Mouse (Mus musculus) midbrain, embryonic 14.5 days (tissue): ENCODE results near the gene Acss1. TPM values are rescaled to one million over a fixed set of nuclear protein-coding genes. Genes with fewer than 3 reads are reported as not detected.

Experiments
- ATAC-seq: fragments of 200-750 bp; cut with Nextera tagmentation; 2 replicates; pipeline ENCODE4 v1.8.0; 2017; ENCODE audit warnings: moderate number of reproducible peaks, moderate library complexity; ENCODE audit not compliant: low FRiP score, low TSS enrichment
- DNase-seq: peaks from one replicate; pipeline ENCODE4 v3.0.0-alpha.2; 2015
- H3K27ac ChIP-seq: fragments of 300-500 bp; sonication (generic); replicated peaks from 2 replicates; pipeline ENCODE4 v1.5.1; 2014; ENCODE audit warnings: mild to moderate bottlenecking, low read depth, low read length, moderate library complexity
- H3K27me3 ChIP-seq: fragments of 300-500 bp; sonication (generic); 2 replicates; pipeline ENCODE4 v1.6.1; 2014; ENCODE audit warnings: low read length, control low read depth, mixed read lengths; ENCODE audit not compliant: control insufficient read depth, insufficient read depth
- H3K36me3 ChIP-seq: fragments of 300-500 bp; sonication (generic); 2 replicates; pipeline ENCODE4 v1.6.1; 2014; ENCODE audit warnings: low read length, control low read depth; ENCODE audit not compliant: control insufficient read depth, insufficient read depth
- H3K4me1 ChIP-seq: fragments of 300-500 bp; sonication (generic); 2 replicates; pipeline ENCODE4 v1.6.1; 2014; ENCODE audit warnings: mild to moderate bottlenecking, antibody characterized with exemption, low read length, control low read depth; ENCODE audit not compliant: control insufficient read depth, insufficient read depth
- H3K4me2 ChIP-seq: fragments of 300-500 bp; sonication (generic); 2 replicates; pipeline ENCODE4 v1.6.1; 2014; ENCODE audit warnings: mild to moderate bottlenecking, low read length, moderate library complexity
- H3K4me3 ChIP-seq: fragments of 300-500 bp; sonication (generic); replicated peaks from 2 replicates; pipeline ENCODE4 v1.5.1; 2014; ENCODE audit warnings: low read depth, low read length
- H3K9ac ChIP-seq: fragments of 300-500 bp; sonication (generic); replicated peaks from 2 replicates; pipeline ENCODE4 v1.6.1; 2014; ENCODE audit warnings: mild to moderate bottlenecking, low read length, moderate library complexity
- H3K9me3 ChIP-seq: fragments of 300-500 bp; sonication (generic); 2 replicates; pipeline ENCODE4 v1.6.1; 2016; ENCODE audit warnings: low read length, control low read depth, mixed read lengths; ENCODE audit not compliant: control insufficient read depth
- WGBS: fragments of 180-500 bp; shearing (Covaris S2); extraction: QIAGEN DNeasy Blood & Tissue Kit; methylation state at CpG from one replicate; pipeline ENCODE4 v1.1.7; 2014; 5-methylcytosine and 5-hydroxymethylcytosine counted together
- polyA plus RNA-seq: library from polyadenylated mRNA; unstranded; fragments of >200 nt; fragmentation: Nextera tagmentation; extraction: Ambion mirVana; gene quantifications from 2 replicates; pipeline ENCODE4 v1.2.1, GENCODE M21; 2014

The Acss1 gene
- polyA plus RNA-seq, 1 experiment from 2014 or later: 19.9 TPM

GRCm38 (mm10) chr2:150579628-150580027 is 88.7 kb downstream of the Acss1 start:
- no peak overlapping the region for H3K27ac ChIP-seq
- ATAC-seq (no peak), DNase-seq (no peak)
- no peak overlapping the region for H3K4me3 ChIP-seq
- WGBS: 94% methylated on average over 1 of the region's 1 CpGs
- H3K9ac ChIP-seq: no peak overlapping the region
- peaks cover 20% of the 10 kb centered on the region for H3K36me3 ChIP-seq
- H3K4me1 ChIP-seq: no peaks in the 10 kb centered on the region
- H3K4me2 ChIP-seq: no peak overlapping the region
- no peaks in the 10 kb centered on the region for H3K9me3 ChIP-seq
- H3K27me3 ChIP-seq: no peaks in the 10 kb centered on the region

- ATAC-seq (no peak), DNase-seq (no peak)
- H3K9ac ChIP-seq: no peak overlapping the region
- H3K27me3 ChIP-seq: no peaks in the 10 kb centered on the region
- 83% methylated on average over 5 of the region's 5 CpGs for WGBS
- no peak overlapping the region for H3K4me2 ChIP-seq
- peaks cover 9% of the 10 kb centered on the region for H3K36me3 ChIP-seq
- no peak overlapping the region for H3K27ac ChIP-seq
- no peak overlapping the region for H3K4me3 ChIP-seq
- no peaks in the 10 kb centered on the region for H3K9me3 ChIP-seq
- H3K4me1 ChIP-seq: no peaks in the 10 kb centered on the region
Observed at GRCm38 (mm10) chr2:150578603-150579002, 89.7 kb downstream of the Acss1 start.

- H3K36me3 ChIP-seq: 0 out of 2 replicates have a peak, but pooled peaks cover 3% of the 10 kb centered on the region
- WGBS: 97% methylated on average over 1 of the region's 1 CpGs
- H3K4me1 ChIP-seq: no peaks in the 10 kb centered on the region
- DNase-seq (no peak), ATAC-seq (no peak)
- no peak overlapping the region for H3K4me2 ChIP-seq
- no peaks in the 10 kb centered on the region for H3K9me3 ChIP-seq
- H3K4me3 ChIP-seq: no peak overlapping the region
- no peak overlapping the region for H3K27ac ChIP-seq
- H3K9ac ChIP-seq: no peak overlapping the region
- no peaks in the 10 kb centered on the region for H3K27me3 ChIP-seq
Observed at GRCm38 (mm10) chr2:150576256-150576655, 92.0 kb downstream of the Acss1 start.

GRCm38 (mm10) chr2:150572463-150572862 is 95.8 kb downstream of the Acss1 start:
- Histone ChIP-seq H3K9ac (no peak overlapping the region), H3K4me1 (no peaks in the 10 kb centered on the region), H3K4me2 (no peak overlapping the region), H3K9me3 (no peaks in the 10 kb centered on the region), H3K4me3 (no peak overlapping the region), H3K36me3 (0 out of 2 replicates have a peak, but pooled peaks cover 3% of the 10 kb centered on the region), H3K27ac (no peak overlapping the region), H3K27me3 (no peaks in the 10 kb centered on the region)
- ATAC-seq (no peak), DNase-seq (no peak)
- 86% methylated on average over 3 of the region's 3 CpGs for WGBS

- Histone ChIP-seq H3K4me1 (no peaks in the 10 kb centered on the region), H3K27ac (no peak overlapping the region), H3K4me3 (no peak overlapping the region), H3K27me3 (no peaks in the 10 kb centered on the region), H3K9ac (no peak overlapping the region), H3K36me3 (no peaks in the 10 kb centered on the region), H3K9me3 (no peaks in the 10 kb centered on the region), H3K4me2 (no peak overlapping the region)
- ATAC-seq: no peak
- DNase-seq: no peak
- WGBS: 90% methylated on average over 2 of the region's 2 CpGs
Observed at GRCm38 (mm10) chr2:150570761-150571160, 97.5 kb downstream of the Acss1 start.

- H3K27ac ChIP-seq: no peak within 1 kb of the TSS
- ATAC-seq (no peak), DNase-seq (no peak)
- H3K27me3 ChIP-seq: no peaks in the 10 kb centered on the region
- H3K4me1 ChIP-seq: no peaks in the 10 kb centered on the region
- 85% methylated on average over 11 of the region's 11 CpGs for WGBS
- no peaks in the 10 kb centered on the region for H3K36me3 ChIP-seq
- no peaks in the 10 kb centered on the region for H3K9me3 ChIP-seq
- no peak within 1 kb of the TSS for H3K9ac ChIP-seq
- no peak within 1 kb of the TSS for H3K4me2 ChIP-seq
- H3K4me3 ChIP-seq: no peak within 1 kb of the TSS
Observed at GRCm38 (mm10) chr2:150569847-150570590, 98.3 kb downstream of the Acss1 start, which contains the start of gene Cst7. TSS of gene Cst7 (plus strand) at chr2:150570415.

Other genes with a start within 250 kb of the Acss1 start
- gene Zfp442, start 217.0 kb downstream of the Acss1 start, polyA plus RNA-seq: 8.0 and 9.9 TPM in 2 replicates
- gene Zfp345, start 183.4 kb downstream of the Acss1 start, polyA plus RNA-seq: 0.08 TPM in 1 of 2 replicates, not detected in the other
- 0.30 and 0.58 TPM in 2 replicates for gene Cst7, start 98.1 kb downstream of the Acss1 start, polyA plus RNA-seq
- 33.4 and 42.5 TPM in 2 replicates for gene Apmap, start 59.9 kb downstream of the Acss1 start, polyA plus RNA-seq
- gene Vsx1, start 20.9 kb upstream of the Acss1 start, polyA plus RNA-seq: not detected in 2 replicates
- gene Entpd6, start 80.5 kb upstream of the Acss1 start, polyA plus RNA-seq: 46.1 and 50.8 TPM in 2 replicates
- 62.2 and 64.5 TPM in 2 replicates for gene Pygb, start 118.2 kb upstream of the Acss1 start, polyA plus RNA-seq
- 102 and 105 TPM in 2 replicates for gene Abhd12, start 236.2 kb upstream of the Acss1 start, polyA plus RNA-seq
- gene Gins1, start 236.9 kb upstream of the Acss1 start, polyA plus RNA-seq: 19.2 and 21.3 TPM in 2 replicates